Mouse (Mus musculus): Measurements from ENCODE around the gene Trpm5. TPM values are rescaled to one million over a fixed set of nuclear protein-coding genes. Genes with fewer than 3 reads are reported as not detected.

The Trpm5 gene
- total and polyA plus RNA-seq, 3 experiments: 1.7 to 1.9 TPM; not detected in 1

DNA sequence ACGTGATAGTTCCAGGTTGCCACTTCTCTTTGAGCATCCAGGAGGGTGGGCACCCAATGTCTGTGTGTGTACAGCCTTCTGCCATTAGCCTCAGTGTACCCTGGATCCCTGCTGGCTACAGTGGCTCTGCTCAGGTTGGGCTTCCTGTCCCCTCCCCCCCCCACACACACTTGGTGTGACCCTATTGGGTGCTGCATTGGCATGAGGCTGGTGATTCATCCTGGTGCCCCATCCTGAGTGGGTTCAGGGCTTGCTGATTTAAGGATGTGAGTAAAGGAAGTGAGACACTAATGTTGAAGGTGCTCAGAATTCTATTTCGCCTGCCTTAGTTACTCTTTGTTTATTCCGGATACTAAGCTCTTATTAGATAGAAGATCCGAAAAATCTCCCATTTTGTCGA lies 38.4 kb upstream of the Trpm5 start:
- no peak for TF ChIP-seq CHD1 (IDR thresholded peaks at IDR 0.05; ENCODE audit: low read depth, low read length)
- no peak for TF ChIP-seq JUND (IDR thresholded peaks at IDR 0.05; ENCODE audit: low read depth, low read length)
- TF ChIP-seq KAT2A (conservative IDR thresholded peaks at IDR 0.05; ENCODE audit: low read depth, low read length): no peak
- no peak for TF ChIP-seq BHLHE40 (IDR thresholded peaks at IDR 0.05; ENCODE audit: borderline replicate concordance, low read depth, low read length)
- no peak for TF ChIP-seq POLR2AphosphoS5 (IDR thresholded peaks at IDR 0.05; ENCODE audit: borderline replicate concordance, low read depth, low read length)
- no peak for TF ChIP-seq NRF1 (IDR thresholded peaks at IDR 0.05; ENCODE audit: insufficient read depth, low read depth, low read length, poor library complexity, severe bottlenecking)
- no peak for TF ChIP-seq NELFE (IDR thresholded peaks at IDR 0.05; ENCODE audit: low read depth, low read length)
- no peak for TF ChIP-seq USF2 (IDR thresholded peaks at IDR 0.05; ENCODE audit: borderline replicate concordance in 1 of 2, insufficient read depth in 1 of 2, low read depth in 1 of 2, low read length in 2 of 2)
- TF ChIP-seq ZNF384 (IDR thresholded peaks at IDR 0.05; ENCODE audit: low read depth, low read length): no peak
- no peak for TF ChIP-seq RCOR1 (IDR thresholded peaks at IDR 0.05; ENCODE audit: low read depth, low read length)
- TF ChIP-seq MYC (IDR thresholded peaks at IDR 0.05; ENCODE audit: low read depth, low read length): no peak
- TF ChIP-seq ZMIZ1 (IDR thresholded peaks at IDR 0.05; ENCODE audit: low read depth, low read length): no peak
- H3K79me2 ChIP-seq (ENCODE audit: control insufficient read depth, insufficient read depth, low read length, poor library complexity): no peaks in the 10 kb centered on the region
- H3K36me3 ChIP-seq (ENCODE audit: control insufficient read depth in 1 of 2, insufficient read depth in 2 of 2, low read length in 2 of 2): no peaks in the 10 kb centered on the region
- H3K27ac ChIP-seq (ENCODE audit: control insufficient read depth, low read depth, low read length): no peak overlapping the region
- no peaks in the 10 kb centered on the region for H3K4me1 ChIP-seq (ENCODE audit: control insufficient read depth in 1 of 2, insufficient read depth in 2 of 2, low read length in 2 of 2)
- DNase-seq (ENCODE audit: low read depth, low spot score): no peak
- H3K9ac ChIP-seq (ENCODE audit: control insufficient read depth, low read depth, low read length, poor library complexity, severe bottlenecking): no peak overlapping the region
- H3K27me3 ChIP-seq (ENCODE audit: control insufficient read depth in 1 of 2, insufficient read depth in 2 of 2, low read length in 2 of 2): no peaks in the 10 kb centered on the region; a peak in 1 of 4 replicates
- no peaks in the 10 kb centered on the region for H3K9me3 ChIP-seq (replicated peaks; ENCODE audit: insufficient read depth, low read length)
- no peak overlapping the region for H3K4me3 ChIP-seq (ENCODE audit: control insufficient read depth in 1 of 2, insufficient read depth in 1 of 2, low read depth in 2 of 2, low read length in 2 of 2)

DNA sequence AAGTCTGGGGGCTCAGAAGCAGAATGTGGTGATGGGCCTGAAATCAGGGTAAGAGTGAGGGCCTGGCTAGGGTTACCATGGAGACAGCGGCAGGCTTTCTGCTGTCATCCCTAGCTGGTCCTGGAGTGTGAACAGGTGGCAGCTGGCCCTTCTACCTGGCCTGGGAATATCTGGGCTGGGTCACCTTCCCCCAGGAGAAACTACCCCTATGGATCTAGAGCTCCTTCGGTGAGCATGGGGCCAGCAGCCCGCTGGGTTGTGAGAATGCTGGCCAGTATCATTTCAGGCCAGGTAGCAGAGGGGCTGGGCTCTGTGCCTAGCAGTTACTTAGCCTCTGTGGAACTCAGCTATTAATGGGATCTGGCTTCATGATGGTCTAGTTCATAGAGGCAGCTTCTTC lies 30.5 kb upstream of the Trpm5 start:
- no peaks in the 10 kb centered on the region for H3K9me3 ChIP-seq (replicated peaks; ENCODE audit: insufficient read depth, low read length)
- DNase-seq (ENCODE audit: low read depth, low spot score): no peak
- H3K27me3 ChIP-seq (ENCODE audit: control insufficient read depth in 1 of 2, insufficient read depth in 2 of 2, low read length in 2 of 2): no peaks in the 10 kb centered on the region
- H3K27ac ChIP-seq (ENCODE audit: control insufficient read depth, low read depth, low read length): no peak overlapping the region
- peaks cover 0 to 10% of the 10 kb centered on the region in 2 experiments; a peak in 2 of 4 replicates for H3K36me3 ChIP-seq (ENCODE audit: control insufficient read depth in 1 of 2, insufficient read depth in 2 of 2, low read length in 2 of 2)
- TF ChIP-seq TBP (IDR thresholded peaks at IDR 0.05; ENCODE audit: low read depth, low read length): no peak
- no peak for TF ChIP-seq KAT2A (conservative IDR thresholded peaks at IDR 0.05; ENCODE audit: low read depth, low read length)
- TF ChIP-seq EP300 (IDR thresholded peaks at IDR 0.05; ENCODE audit: low read depth in 1 of 2, low read length in 2 of 2): no peak
- no peak for TF ChIP-seq TAL1 (IDR thresholded peaks at IDR 0.05; ENCODE audit: low read length)
- TF ChIP-seq GATA1 (IDR thresholded peaks at IDR 0.05; ENCODE audit: low read depth, low read length): no peak
- TF ChIP-seq POLR2AphosphoS5 (IDR thresholded peaks at IDR 0.05; ENCODE audit: borderline replicate concordance, low read depth, low read length): no peak
- TF ChIP-seq MAX (IDR thresholded peaks at IDR 0.05; ENCODE audit: low read length): no peak
- TF ChIP-seq E2F4 (IDR thresholded peaks at IDR 0.05; ENCODE audit: borderline replicate concordance, low read depth, low read length): no peak
- no peak for TF ChIP-seq MAZ (IDR thresholded peaks at IDR 0.05; ENCODE audit: low read depth, low read length)
- TF ChIP-seq SMC3 (IDR thresholded peaks at IDR 0.05; ENCODE audit: low read depth, low read length): no peak
- no peak for TF ChIP-seq UBTF (IDR thresholded peaks at IDR 0.05; ENCODE audit: borderline replicate concordance, insufficient read depth, low read depth, low read length)
- TF ChIP-seq ZNF384 (IDR thresholded peaks at IDR 0.05; ENCODE audit: low read depth, low read length): no peak
- TF ChIP-seq ZMIZ1 (IDR thresholded peaks at IDR 0.05; ENCODE audit: low read depth, low read length): no peak
- no peak overlapping the region for H3K9ac ChIP-seq (ENCODE audit: control insufficient read depth, low read depth, low read length, poor library complexity, severe bottlenecking)
- H3K4me3 ChIP-seq (ENCODE audit: control insufficient read depth in 1 of 2, insufficient read depth in 1 of 2, low read depth in 2 of 2, low read length in 2 of 2): no peak overlapping the region
- H3K4me1 ChIP-seq (ENCODE audit: control insufficient read depth in 1 of 2, insufficient read depth in 2 of 2, low read length in 2 of 2): peaks cover 10 to 20% of the 10 kb centered on the region in 2 experiments
- H3K79me2 ChIP-seq (ENCODE audit: control insufficient read depth, insufficient read depth, low read length, poor library complexity): no peaks in the 10 kb centered on the region

All from MEL (cell line).